In the genomic region with DNA sequence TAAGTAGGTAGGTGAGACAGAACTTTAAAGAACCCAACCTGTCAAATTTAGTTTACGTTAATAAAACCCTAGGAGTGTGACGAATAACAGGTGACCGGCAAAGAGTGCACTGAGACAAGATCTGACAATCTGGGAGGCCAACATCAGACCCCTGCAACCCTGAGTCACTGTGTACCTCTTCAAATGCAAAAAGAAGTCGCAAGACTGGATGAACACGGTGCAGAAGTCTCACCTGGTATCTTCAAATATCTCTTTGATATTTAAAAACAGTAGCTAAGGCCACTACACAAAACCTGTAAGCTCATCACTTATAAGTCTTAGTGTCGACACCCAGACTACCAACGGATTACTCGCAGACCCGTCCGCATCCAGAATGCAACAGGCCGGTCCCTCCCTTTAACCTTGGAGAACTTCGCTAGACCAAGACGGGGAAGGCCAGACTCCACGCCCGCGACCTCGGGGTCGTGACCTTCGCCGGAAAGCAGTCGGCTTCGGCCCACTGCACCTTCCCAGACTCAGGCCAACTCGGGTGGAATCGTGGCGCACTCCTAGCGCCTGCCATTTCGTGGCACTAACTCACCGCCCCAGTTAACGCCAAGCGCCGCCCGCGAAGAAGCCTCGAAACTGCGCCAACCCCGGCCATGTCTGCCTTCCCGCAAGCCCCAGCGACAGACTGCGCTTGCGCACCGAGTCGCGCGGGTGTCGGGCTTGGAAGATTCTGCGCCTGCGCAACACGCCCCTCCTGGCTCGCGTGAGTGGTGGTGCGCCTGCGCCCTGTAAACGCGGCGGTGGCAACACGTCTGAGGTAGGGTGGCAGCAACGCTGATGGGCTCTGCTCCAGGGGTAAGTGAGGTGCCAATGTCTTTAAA, we compare ENCODE assay signal across 8 mouse cellular contexts. TPM values are rescaled to one million over a fixed set of nuclear protein-coding genes. Genes with fewer than 3 reads are reported as not detected.
A peak's percentile ranks its signal among the peaks of the same experiment; 100 is the strongest.
DNase-seq lines count a peak whose midpoint lies in the region; ATAC-seq lines count a peak whose summit lies in the region.

TSS of gene Sdha (minus strand) at position 715 of the 869 bp plus-strand sequence.
TSS of gene Ccdc127 (plus strand) at position 744 of the 869 bp plus-strand sequence.

- intact Hi-C loops in left cerebral cortex, postnatal 14 days (cut with DNase I), result loop anchor here (10.0 kb wide), 1 partner anchor 185 kb away; no protein-coding TSS in a partner anchor

- peak within 1 kb of the TSS; percentile 78; the same call in 1 of the 2 replicates for H3K27ac ChIP-seq in intestine, embryonic 14.5 days (ENCODE audit: low read depth)

- H3K36me3 ChIP-seq in intestine, embryonic 14.5 days (ENCODE audit: control insufficient read depth, insufficient read depth, low read length), result peaks cover 22% of the 10 kb centered on the region

- H3K4me2 ChIP-seq in intestine, embryonic 14.5 days (ENCODE audit: low read length), result peak within 1 kb of the TSS; percentile 84

- H3K4me3 ChIP-seq in intestine, embryonic 14.5 days (ENCODE audit: low read depth, low read length), result peak within 1 kb of the TSS; percentile 93

- no peaks in the 10 kb centered on the region for H3K27me3 ChIP-seq in intestine, embryonic 14.5 days (replicated peaks; ENCODE audit: control insufficient read depth, insufficient read depth, low read length)

- no peaks in the 10 kb centered on the region for H3K9me3 ChIP-seq in intestine, embryonic 14.5 days (ENCODE audit: control insufficient read depth, low read length)

- H3K9ac ChIP-seq in intestine, embryonic 14.5 days (ENCODE audit: low read length), result peak within 1 kb of the TSS; percentile 91

- peak; percentile 96 to 99 for DNase-seq in adrenal gland, adult (ENCODE audit: inconsistent age in 2 of 2, low spot score in 1 of 2)
- peak; percentile 97 for DNase-seq in embryo, embryonic 10.5 days (ENCODE audit: low spot score)
- peak; percentile 95 for DNase-seq in gastrocnemius, postnatal 25 days
- peak; percentile 97 for DNase-seq in intestine, embryonic 14.5 days (ENCODE audit: low spot score)
- peak; percentile 96 to 97 for DNase-seq in left cerebral cortex, postnatal 14 days (ENCODE audit: low spot score in 2 of 2)
- peak; percentile 98 for DNase-seq in mesoderm, embryonic 11.5 days (ENCODE audit: low read depth, low spot score)
- peak; percentile 92 for DNase-seq in right cerebral cortex, postnatal 36 days (ENCODE audit: low spot score in 2 of 2)
- peak; percentile 96 for DNase-seq in yolk sac, embryonic 10.5 days (ENCODE audit: low spot score)

- 1% methylated on average over 57 of the region's 57 CpGs for WGBS in intestine, embryonic 14.5 days

- ATAC-seq in intestine, embryonic 14.5 days (replicated peaks; ENCODE audit: low FRiP score, low TSS enrichment, low read depth), result peak; percentile 94

- H3K4me1 ChIP-seq in intestine, embryonic 14.5 days (replicated peaks; ENCODE audit: control insufficient read depth, insufficient read depth, low read length), result peaks cover 13% of the 10 kb centered on the region

RNA-seq across cellular contexts. Expression of gene Sdha, which starts in this region (rescaled TPM):
- total RNA-seq in gastrocnemius, postnatal 25 days (2021), result 100 to 1,000 TPM; 660 to 663 TPM
- polyA plus RNA-seq in intestine, embryonic 14.5 days (2014; fragmentation: Nextera tagmentation; extraction: Ambion mirVana), result 243 and 255 TPM in 2 replicates
- 100 to 1,000 TPM; 269 to 280 TPM for total RNA-seq in left cerebral cortex, postnatal 14 days (2021)

RNA-seq across cellular contexts. Expression of gene Ccdc127, which starts in this region (rescaled TPM):
- 10 to 100 TPM; 39.8 to 42.3 TPM for total RNA-seq in gastrocnemius, postnatal 25 days (2021)
- polyA plus RNA-seq in intestine, embryonic 14.5 days (2014; fragmentation: Nextera tagmentation; extraction: Ambion mirVana), result 46.6 and 50.9 TPM in 2 replicates
- 10 to 100 TPM; 64.6 to 64.9 TPM for total RNA-seq in left cerebral cortex, postnatal 14 days (2021)

Comparison
In these comparisons a context has a peak if more than half of its experiments do, and no peak if none do; other contexts are left out.
1. Peak in every context shown above with its lines: DNase-seq, ATAC-seq, H3K4me3 ChIP-seq and H3K27ac ChIP-seq.